Mouse (Mus musculus) adrenal gland, postnatal 36 days (tissue): ENCODE data around the gene Alg2. TPM values are rescaled to one million over a fixed set of nuclear protein-coding genes. Genes with fewer than 3 reads are reported as not detected.

Experiments
- DNase-seq, 2 experiments: peaks; one replicate each; pipeline ENCODE4 v3.0.0; 2021; ENCODE audit warnings: mixed read lengths in 1 of 2
- long read RNA-seq, 2 experiments: library from polyadenylated mRNA; stranded (forward); transcript quantifications; one replicate each; pipeline ENCODE4 v2.0.0; 2021; ENCODE audit warnings: borderline sequencing depth in 2 of 2
- total RNA-seq, 2 experiments: library from RNA; stranded (reverse); gene quantifications; 2 replicates each; pipeline ENCODE4 v1.2.3; 2021

Gene Alg2
- 100 to 1,000 TPM; 149 to 171 TPM for total RNA-seq
- long read RNA-seq, experiment 1, transcript Alg2-201 (2 exons, 3,021 nt) = major isoform, 143 of 163 reads
- long read RNA-seq, experiment 1, partial matches to known transcripts = 0 of 163 reads
- long read RNA-seq, experiment 1, other reads (novel, unspliced or antisense) = 18 of 163 reads
- long read RNA-seq, experiment 2, transcript Alg2-201 (2 exons, 3,021 nt) = major isoform, 50 of 55 reads
- long read RNA-seq, experiment 2, partial matches to known transcripts = 0 of 55 reads
- long read RNA-seq, experiment 2, other reads (novel, unspliced or antisense) = 5 of 55 reads

- peak; percentile 98 for DNase-seq
Observed at GRCm38 (mm10) chr4:47473968-47474729, at the start of gene Alg2, which contains the start of gene Sec61b. Gene Alg2, minus strand, starts transcription at chr4:47474333. Gene Sec61b, plus strand, starts transcription at chr4:47474658.

- DNase-seq = peak; percentile 64 to 73
Observed at GRCm38 (mm10) chr4:47521884-47522605, 47.9 kb upstream of the Alg2 start.

- DNase-seq = peak in 1 of 2 experiments; percentile 14
Observed at GRCm38 (mm10) chr4:47520076-47520475, 45.9 kb upstream of the Alg2 start.

- no peak for DNase-seq
Observed at GRCm38 (mm10) chr4:47518551-47519181, 44.5 kb upstream of the Alg2 start.

- DNase-seq = no peak
Observed at GRCm38 (mm10) chr4:47504841-47505517, 30.8 kb upstream of the Alg2 start.

DNA sequence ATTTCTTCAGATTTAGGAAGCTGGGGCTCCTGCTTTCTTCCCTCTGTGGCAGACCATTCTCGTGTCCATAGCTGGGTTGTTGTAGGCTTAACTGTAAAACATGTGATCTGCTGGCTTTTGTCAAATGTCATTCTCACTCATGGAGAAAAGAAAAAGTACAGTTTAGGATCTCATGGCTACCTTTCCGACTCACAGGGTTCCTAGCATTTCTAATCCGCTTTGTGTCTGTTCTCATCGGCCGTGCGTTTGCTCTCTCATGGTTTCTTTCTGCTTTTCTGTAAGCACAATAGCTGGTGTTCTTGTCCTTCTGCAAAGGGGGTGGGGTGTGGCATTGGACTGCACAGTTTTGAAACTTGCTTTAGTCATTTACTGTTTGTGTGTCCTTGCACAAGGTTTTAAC lies 28.9 kb upstream of the Alg2 start:
- DNase-seq = peak in 1 of 2 experiments; percentile 26

- DNase-seq = peak; percentile 45 to 58
Observed at GRCm38 (mm10) chr4:47502546-47502971, 28.4 kb upstream of the Alg2 start.

DNA sequence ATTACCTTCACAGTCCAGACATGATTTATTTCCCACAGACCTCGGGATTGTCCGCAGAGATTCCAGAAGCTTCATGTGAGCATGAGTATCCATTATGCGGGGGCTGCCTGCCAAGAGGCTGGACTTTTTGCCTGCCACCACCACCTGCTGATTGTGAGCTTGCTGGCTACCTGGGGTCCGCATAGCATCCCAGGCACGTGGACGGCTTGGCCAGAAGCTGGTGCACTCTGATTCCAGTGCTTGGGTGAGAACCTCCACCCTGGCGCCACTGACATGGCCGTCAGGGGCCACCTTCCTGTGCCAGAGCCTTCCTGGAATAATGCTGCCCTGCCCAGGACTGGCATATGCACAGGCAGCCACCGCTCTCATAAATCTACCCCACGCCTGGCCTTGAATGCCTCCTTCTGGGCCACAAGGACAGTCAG lies 25.0 kb upstream of the Alg2 start:
- peak; percentile 82 to 87 for DNase-seq

DNA sequence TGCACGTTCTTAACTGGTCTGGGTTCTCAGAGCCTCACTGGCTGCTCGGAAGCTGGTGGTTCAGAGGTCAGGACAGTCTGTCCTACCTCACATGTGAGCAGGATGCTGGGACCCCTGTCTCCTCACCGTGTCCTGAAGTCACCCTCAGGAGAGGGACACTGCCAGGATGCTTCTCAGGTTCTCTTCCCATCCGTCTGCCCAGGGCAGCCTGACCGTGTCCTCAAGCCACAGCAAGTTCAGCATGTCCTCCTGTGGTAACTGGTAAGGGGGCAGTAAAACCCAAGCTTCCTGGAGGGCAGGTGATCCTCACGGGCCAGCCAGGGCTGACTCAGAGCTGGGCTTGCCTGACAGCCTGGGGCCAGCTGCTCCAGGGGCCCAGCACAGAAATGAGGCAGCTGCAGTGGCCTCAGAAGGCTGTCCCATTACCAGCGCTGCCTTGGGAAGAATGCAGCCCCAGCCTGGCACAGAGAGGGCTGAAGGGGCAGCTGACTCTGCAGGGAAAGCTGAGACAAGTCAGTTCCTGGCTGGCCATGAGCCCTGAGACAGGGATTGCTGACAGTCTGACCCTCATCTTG lies 23.8 kb upstream of the Alg2 start:
- peak; percentile 18 to 30 for DNase-seq

- DNase-seq = no peak
Observed at GRCm38 (mm10) chr4:47494686-47495085, 20.6 kb upstream of the Alg2 start.

DNA sequence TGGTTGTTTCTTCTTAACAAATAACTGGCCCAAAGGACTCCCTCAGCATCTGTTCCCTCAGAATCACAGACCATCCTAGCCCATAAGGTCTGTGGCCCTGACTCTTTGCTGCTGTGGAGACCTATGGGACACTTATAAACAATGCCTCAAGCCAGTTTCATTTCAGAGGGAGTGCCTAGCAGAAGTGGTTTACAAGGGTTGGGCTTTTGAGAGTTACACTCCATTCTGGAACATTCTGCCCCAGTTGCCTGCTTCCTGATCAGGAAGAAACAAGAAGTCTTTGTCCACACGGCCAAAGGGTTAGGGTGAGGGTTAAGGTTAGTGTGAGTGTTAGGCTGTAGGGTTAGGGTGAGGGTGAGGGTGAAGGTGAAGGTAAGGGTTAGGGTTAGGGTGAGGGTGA lies 20.0 kb upstream of the Alg2 start:
- DNase-seq = no peak

DNA sequence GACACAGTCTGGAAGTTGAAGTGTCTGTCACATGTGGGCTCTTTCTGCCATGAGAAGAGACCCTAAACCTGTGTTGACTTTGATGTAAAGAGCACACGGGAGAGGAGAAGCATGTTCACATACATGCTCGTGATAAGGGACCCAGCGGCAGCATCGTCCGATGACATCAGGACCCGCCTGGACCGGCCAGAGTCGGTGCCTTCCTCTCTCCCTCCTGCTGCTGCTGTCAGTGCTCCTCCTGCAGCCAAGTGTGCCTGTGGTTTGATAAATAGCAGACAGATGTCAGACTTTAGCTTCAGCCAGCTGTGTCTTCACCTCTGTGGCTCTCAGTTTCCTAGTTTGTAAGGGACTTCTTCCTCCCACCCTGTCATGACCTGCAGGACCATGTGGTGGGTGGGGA lies 19.3 kb upstream of the Alg2 start:
- DNase-seq = no peak

DNA sequence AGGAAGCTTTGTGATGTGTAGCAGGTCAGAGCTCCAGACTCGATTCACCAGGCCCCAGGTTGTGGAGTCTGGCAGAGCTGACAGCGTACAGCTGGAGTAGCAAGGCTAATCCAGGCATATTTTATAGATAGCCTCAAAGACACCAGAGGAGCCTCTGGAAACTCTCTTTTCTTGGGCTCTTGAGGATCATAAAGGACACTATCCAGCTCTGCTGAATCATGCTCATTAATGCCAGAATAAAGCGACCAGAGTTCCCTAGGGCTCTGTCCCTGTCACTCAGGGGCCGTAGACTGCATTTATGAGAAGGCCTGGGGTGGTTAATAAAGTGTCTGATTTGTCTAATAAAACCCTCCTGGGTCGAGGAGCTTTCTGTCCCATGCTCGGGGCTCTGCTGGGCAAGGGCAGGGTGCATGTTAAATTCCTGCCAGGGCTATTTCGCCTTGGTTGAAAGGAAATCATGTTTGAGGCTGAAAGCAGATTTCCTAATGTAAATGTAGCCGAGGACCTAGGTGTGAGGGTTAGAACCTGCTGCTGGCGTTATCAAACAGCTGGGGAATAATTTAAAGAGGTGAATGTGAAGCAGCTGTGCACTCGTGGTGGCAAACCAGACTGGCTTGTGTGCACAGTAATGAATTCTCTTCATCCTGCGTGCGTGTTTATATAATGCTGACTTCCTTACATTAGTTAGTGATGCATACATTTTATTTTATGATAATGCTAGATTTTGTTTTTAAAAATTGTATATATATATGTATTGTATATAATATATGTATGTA lies 18.4 kb upstream of the Alg2 start:
- no peak for DNase-seq

GRCm38 (mm10) chr4:47491243-47491642 lies 17.1 kb upstream of the Alg2 start:
- DNase-seq = no peak

DNA sequence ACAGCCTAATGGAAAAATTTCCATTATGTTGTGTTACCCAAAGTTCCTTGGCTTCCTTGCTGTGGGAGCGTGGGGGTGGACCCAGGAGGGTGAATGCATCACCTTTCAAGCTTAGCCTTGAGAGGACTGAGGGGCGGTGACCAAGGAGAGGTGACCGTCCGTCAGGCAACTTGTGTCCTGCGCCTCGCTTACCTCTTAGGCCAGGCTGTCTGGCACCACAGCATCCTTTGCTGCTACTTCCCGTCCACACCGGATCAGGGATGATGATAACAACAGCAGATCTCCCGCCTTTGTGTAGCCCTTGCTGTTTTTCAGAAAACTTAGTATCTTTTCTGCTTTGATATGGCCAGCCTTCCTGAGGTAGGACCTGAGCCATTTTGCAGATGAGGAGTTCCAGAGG lies 6.4 kb upstream of the Alg2 start:
- no peak for DNase-seq

DNA sequence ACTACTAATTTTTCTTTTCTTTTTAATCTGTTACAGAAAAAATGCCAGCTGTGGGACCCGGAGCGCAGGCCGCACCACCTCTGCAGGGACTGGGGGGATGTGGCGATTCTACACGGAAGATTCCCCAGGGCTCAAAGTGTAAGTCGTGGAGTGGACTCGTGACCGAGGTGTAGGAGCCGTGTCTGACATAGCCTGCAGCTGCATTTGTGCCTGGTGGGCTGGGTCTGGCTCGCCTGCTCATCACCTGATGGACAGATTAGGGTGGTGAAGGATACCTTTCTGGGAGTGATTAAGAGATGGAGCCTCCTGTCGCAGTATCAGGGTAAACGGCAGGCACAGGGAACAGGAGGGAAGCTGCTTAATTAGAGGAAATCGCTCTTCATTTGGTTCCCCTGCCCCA lies 6.0 kb upstream of the Alg2 start:
- no peak for DNase-seq

- no peak for DNase-seq
Observed at GRCm38 (mm10) chr4:47477539-47477938, 3.4 kb upstream of the Alg2 start.

DNA sequence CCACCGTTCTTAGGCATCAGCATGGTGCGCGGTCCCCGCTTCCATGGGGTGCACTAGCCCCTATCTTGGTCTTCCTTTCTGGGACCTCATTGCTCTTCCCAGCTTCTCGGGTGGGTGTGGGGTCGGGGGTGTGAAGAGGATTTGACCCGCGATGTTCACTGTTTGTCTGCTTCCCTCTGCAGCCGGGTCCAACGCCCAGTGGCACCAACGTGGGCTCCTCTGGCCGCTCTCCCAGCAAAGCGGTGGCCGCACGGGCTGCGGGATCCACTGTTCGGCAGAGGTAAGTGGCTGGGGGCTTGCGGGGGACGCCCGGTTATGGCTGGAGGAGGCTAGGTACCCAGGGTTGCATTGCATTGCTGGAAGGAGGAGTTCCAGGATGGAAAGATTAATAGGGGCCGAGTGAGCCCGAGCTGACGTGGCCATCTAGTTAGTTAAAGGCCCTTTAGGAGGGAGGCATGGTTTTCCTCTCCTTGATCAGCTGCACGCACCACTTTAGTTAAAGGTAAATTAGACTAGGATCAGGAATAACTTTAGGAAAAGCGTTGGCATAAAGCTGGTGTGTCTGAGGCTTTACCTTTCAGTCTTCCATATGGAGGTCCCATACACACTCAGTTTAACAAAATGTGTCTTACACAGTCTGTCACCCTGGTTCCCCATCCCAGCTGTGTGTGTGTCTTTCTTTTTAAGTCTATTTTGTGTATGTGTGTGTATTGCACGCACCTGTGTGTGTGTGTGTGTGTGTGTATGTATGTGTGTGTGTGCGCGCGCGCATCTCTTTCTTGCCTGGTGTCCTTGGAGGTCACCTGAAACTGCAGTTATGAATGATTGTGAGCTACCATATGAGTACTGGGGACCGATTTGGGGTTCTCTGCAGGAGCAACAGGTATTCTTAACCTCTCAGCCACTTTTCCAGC lies 854 bp upstream of the Alg2 start:
- DNase-seq = peak; percentile 37 to 47

DNA sequence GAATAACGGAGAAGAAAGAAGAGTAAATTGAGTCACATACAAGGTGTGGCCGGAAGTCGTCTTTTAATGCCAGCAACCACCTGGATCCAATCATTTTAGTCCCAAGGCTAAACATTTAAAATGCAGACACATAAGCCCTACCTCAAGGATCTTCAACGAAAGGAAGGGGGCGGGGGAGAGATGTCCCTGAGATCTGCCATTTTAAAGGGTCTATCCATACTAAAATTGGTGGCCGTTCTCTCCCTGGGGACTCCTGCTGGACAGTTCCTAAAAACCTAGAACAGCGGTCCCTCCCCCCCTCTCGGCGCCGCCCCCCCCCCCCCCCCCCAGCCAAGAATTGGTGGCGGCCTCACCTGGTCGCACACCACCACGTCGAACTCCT lies 556 bp downstream of the Alg2 start:
- DNase-seq = no peak
